11 mouse cellular contexts compared by ENCODE assay signal in genomic region chr1:179632746-179633413, GRCm38 (mm10).
"Had no signal": no experiment of that assay in that cellular context is flagged by ENCODE, and none has a peak within 500 bp of the region (broad histone marks: within the 10 kb centered on the region; RNA-seq: fewer than 3 reads in every experiment).

No protein-coding gene starts in this region.

- H3K36me3 ChIP-seq: limb, embryonic 12.5 days; liver, embryonic 13.5 days; lung, embryonic 15.5 days; midbrain, embryonic 15.5 days; neural tube, embryonic 12.5 days had no signal

- H3K4me2 ChIP-seq: limb, embryonic 12.5 days; liver, embryonic 13.5 days; lung, embryonic 15.5 days; midbrain, embryonic 15.5 days; neural tube, embryonic 12.5 days had no signal

- H3K9ac ChIP-seq: limb, embryonic 12.5 days; liver, embryonic 13.5 days; liver, postnatal 0 days; lung, embryonic 15.5 days; midbrain, embryonic 15.5 days; neural tube, embryonic 12.5 days had no signal

- DNase-seq: liver had no signal

- H3K27me3 ChIP-seq: limb, embryonic 12.5 days; liver, embryonic 13.5 days; lung, embryonic 15.5 days; midbrain, embryonic 15.5 days; neural tube, embryonic 12.5 days had no signal

- H3K27ac ChIP-seq: kidney, postnatal 0 days; layer of hippocampus, adult 2 months; limb, embryonic 12.5 days; liver, embryonic 13.5 days; lung, embryonic 15.5 days; macrophage; midbrain, embryonic 15.5 days; neural tube, embryonic 12.5 days; stomach, postnatal 0 days had no signal

- H3K4me3 ChIP-seq: layer of hippocampus, adult 2 months; limb, embryonic 12.5 days; liver, embryonic 13.5 days; lung, embryonic 15.5 days; midbrain, embryonic 15.5 days; neural tube, embryonic 12.5 days had no signal

- ATAC-seq: midbrain, embryonic 15.5 days had no signal

- H3K4me1 ChIP-seq: lung, embryonic 15.5 days; midbrain, embryonic 15.5 days; neural tube, embryonic 12.5 days had no signal

- H3K9me3 ChIP-seq: limb, embryonic 12.5 days; liver, embryonic 13.5 days; lung, embryonic 15.5 days; midbrain, embryonic 15.5 days; neural tube, embryonic 12.5 days had no signal
